Mouse (Mus musculus) large intestine, adult 2 months (tissue): ENCODE data around the gene Ntrk3. TPM values are rescaled to one million over a fixed set of nuclear protein-coding genes. Genes with fewer than 3 reads are reported as not detected.

Source experiments
- DNase-seq: peaks from one replicate; pipeline ENCODE4 v3.0.0-alpha.2; 2012; ENCODE audit warnings: low read depth, low spot score
- WGBS: fragments of 180-500 bp; shearing (Covaris S2); methylation state at CpG from one replicate; pipeline ENCODE4 v1.1.7; 2018; 5-methylcytosine and 5-hydroxymethylcytosine counted together
- polyA plus RNA-seq: library from polyadenylated mRNA; depleted of rRNA; stranded (reverse); fragments of >200 nt; gene quantifications from 2 replicates; pipeline ENCODE4 v1.2.3, GENCODE M21; 2012; rRNA removed

Gene Ntrk3
- polyA plus RNA-seq, 1 experiment = 1.0 TPM

DNA sequence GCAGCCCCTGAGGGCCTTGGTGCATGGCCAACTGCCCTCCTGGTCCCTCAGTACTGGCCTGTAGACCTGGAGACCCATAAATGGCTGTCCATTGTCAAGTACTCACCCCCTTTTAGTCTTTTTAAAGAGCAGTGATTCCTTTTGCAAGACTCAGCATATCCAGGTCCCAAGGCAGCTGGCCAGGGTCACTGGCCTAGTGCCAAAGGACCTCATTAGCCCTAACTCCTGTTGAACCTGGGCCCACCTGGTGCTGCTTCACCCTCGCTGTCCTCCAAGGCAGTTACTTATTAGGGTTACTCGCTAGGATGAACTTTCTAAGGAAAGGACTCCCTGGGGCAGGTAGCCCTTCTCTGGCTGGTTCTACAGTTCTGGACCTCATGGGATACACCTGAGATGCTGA is 579.9 kb downstream of the Ntrk3 start:
- 68% methylated on average over 2 of the region's 2 CpGs for WGBS
- DNase-seq = no peak

- 59% methylated on average over 4 of the region's 4 CpGs for WGBS
These were observed 592.6 kb downstream of the Ntrk3 start for GRCm38 (mm10) chr7:78145251-78145650.

GRCm38 (mm10) chr7:78144849-78145248 is 593.0 kb downstream of the Ntrk3 start:
- 81% methylated on average over 3 of the region's 3 CpGs for WGBS

More at GRCm38 (mm10) chr7:78145251-78145650, 592.6 kb downstream of the Ntrk3 start:
- DNase-seq = no peak

DNA sequence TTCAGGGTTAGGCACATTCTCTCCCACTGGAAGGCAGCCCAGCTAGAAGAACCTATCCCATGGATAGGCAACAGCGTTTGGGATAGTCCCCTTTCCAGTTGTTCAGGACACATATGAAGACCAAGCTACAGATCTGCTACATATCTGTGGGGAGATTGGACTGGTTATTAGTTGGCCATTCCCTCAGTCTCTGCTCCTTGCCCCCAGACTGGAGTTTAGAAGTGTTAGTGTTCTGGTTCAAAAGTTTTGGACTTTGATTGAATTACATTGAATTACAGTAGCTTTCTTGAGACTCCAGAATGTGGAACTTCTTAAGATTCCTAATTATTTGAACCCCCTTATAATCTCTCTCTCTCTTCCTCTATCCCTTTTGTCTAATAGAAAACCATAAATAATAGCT is 607.8 kb downstream of the Ntrk3 start:
- WGBS = 68% methylated on average over 1 of the region's 1 CpGs
- no peak for DNase-seq

More at GRCm38 (mm10) chr7:78144849-78145248, 593.0 kb downstream of the Ntrk3 start:
- DNase-seq = no peak

Other genes starting within 250 kb of the Ntrk3 start
- gene Mrps11, start 45.1 kb upstream of the Ntrk3 start, polyA plus RNA-seq = 43.5 and 49.4 TPM in 2 replicates
- 23.9 and 26.1 TPM in 2 replicates for gene Mrpl46, start 45.5 kb upstream of the Ntrk3 start, polyA plus RNA-seq
- gene Det1, start 109.3 kb upstream of the Ntrk3 start, polyA plus RNA-seq = 11.9 and 12.9 TPM in 2 replicates
- gene Aen, start 157.8 kb upstream of the Ntrk3 start, polyA plus RNA-seq = 12.6 and 16.1 TPM in 2 replicates
- gene Isg20, start 175.4 kb upstream of the Ntrk3 start, polyA plus RNA-seq = 12.8 and 18.8 TPM in 2 replicates